In genomic region chr2:173584361-173584760, GRCm38 (mm10) we compare ENCODE assay signal across 22 mouse cellular contexts. TPM values are rescaled to one million over a fixed set of nuclear protein-coding genes. Genes with fewer than 3 reads are reported as not detected.
"Had no signal": no experiment of that assay in that cellular context is flagged by ENCODE, and none has a peak within 500 bp of the region (broad histone marks: within the 10 kb centered on the region; RNA-seq: fewer than 3 reads in every experiment).

No protein-coding gene starts in this region.

- H3K9me3 ChIP-seq: liver, embryonic 12.5 days; megakaryocyte, embryonic 14.5 days; midbrain, embryonic 15.5 days; neural tube, embryonic 13.5 days had no signal

- H3K36me3 ChIP-seq: liver, embryonic 12.5 days; midbrain, embryonic 15.5 days; neural tube, embryonic 13.5 days had no signal

- H3K27ac ChIP-seq: kidney, postnatal 0 days; liver, embryonic 12.5 days; macrophage; midbrain, embryonic 15.5 days; neural tube, embryonic 13.5 days had no signal

- H3K9ac ChIP-seq: liver, embryonic 12.5 days; lung, embryonic 14.5 days; midbrain, embryonic 15.5 days; neural tube, embryonic 13.5 days had no signal

- H3K4me2 ChIP-seq: liver, embryonic 12.5 days; lung, embryonic 14.5 days; midbrain, embryonic 11.5 days; midbrain, embryonic 15.5 days; neural tube, embryonic 13.5 days had no signal

- H3K4me3 ChIP-seq: liver, embryonic 12.5 days; megakaryocyte, embryonic 14.5 days; midbrain, embryonic 15.5 days; neural tube, embryonic 13.5 days had no signal

- DNase-seq: kidney, adult 8-10 months; kidney, postnatal 36 days; lung, embryonic 14.5 days; lung, postnatal 14 days; right cerebral cortex, postnatal 4 days; spleen, adult 18-20 months; thymus, adult 18-20 months; thymus, postnatal 25 days had no signal

- ATAC-seq: liver, embryonic 12.5 days; midbrain, embryonic 15.5 days had no signal

RNA-seq across cellular contexts. Expression of gene Ankrd60, which starts 6.2 kb away (rescaled TPM):
- total RNA-seq: layer of hippocampus, adult 18-20 months; layer of hippocampus, postnatal 10 days; left cerebral cortex, postnatal 36 days; monocyte, adult 5-6 weeks had no signal
- polyA plus RNA-seq: kidney, postnatal 0 days; limb, embryonic 14.5 days; liver, embryonic 12.5 days; liver, embryonic 16.5 days; lung, embryonic 14.5 days; macrophage; midbrain, embryonic 11.5 days; midbrain, embryonic 15.5 days; neural tube, embryonic 13.5 days; stomach, embryonic 14.5 days had no signal
